Mouse (Mus musculus) thymus, adult 2 months (tissue): ENCODE data around the gene Gm20388.

Experiments
- CTCF ChIP-seq: fragments of 200-500 bp; IDR thresholded peaks from 2 replicates; pipeline ENCODE4 v1.5.1; 2012; ENCODE audit warnings: mild to moderate bottlenecking, control low read depth, low read length, moderate library complexity, borderline replicate concordance; ENCODE audit not compliant: control insufficient read depth, poor library complexity, insufficient read depth; ENCODE audit errors: extremely low read depth
- POLR2A ChIP-seq: fragments of 200-500 bp; IDR thresholded peaks from 2 replicates; pipeline ENCODE4 v1.6.1; 2012; ENCODE audit warnings: mild to moderate bottlenecking, low read length, control low read depth, moderate library complexity; ENCODE audit not compliant: control insufficient read depth, poor library complexity, insufficient read depth; ENCODE audit errors: extremely low read depth

DNA sequence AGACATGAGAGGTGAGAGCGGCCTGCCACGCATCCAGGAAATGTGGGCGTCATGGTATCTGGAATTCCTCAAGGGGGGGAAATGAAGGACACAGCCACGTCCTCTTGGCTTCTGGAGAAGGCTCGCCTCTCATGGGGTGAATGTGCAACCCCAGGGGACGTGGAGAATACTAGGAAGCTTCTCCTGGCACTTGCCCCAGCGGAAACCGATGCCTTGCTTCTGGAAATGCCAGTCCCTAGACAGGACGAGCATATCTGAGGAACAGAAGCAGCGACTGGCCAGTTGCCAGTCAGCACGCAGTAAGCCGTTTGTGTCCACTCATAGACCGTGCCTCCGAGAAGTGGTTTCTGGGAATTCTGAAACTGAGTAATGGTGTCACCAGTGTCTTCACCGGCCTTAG lies 126.6 kb downstream of the Gm20388 start:
- TF ChIP-seq CTCF: no peak
- no peak for TF ChIP-seq POLR2A
